ENCODE assay signal across 8 mouse cellular contexts in the genomic region with DNA sequence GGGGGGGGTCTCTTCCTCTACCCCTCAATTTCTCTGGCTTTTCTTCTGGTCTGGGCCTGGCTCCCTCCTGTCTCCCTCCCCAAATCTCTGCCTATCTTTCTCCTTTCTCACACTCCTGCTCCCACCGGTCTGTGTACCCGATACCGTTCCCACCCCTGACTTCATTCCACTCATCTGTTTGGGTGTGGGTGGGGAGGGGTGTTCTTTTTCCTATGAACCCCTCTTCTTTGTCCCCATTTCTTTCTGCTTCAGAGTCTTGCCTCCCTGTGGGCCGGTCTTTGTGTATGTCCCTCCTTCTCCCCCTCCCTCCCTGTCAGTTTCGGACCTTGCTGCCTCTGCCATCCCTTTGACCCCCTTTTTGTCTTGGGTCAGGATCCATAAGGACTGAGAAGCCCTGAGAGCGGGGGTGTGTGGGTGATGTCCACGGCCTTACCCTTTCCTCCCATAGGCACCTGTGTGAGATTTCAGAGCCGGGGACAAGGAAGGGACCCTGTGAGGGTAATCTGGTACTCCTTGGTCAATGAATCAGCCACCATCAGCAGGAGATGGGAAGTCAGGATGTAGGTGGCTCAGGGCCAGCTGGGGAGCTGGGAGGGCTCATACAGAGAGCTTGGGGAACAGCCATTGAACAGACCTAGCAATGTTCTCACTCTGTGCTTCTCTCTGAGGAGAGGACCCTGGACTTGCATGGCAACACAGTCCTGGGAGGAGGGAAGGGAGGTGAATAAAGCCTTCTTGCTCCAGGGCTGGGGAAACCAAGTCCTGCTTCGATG. TPM values are rescaled to one million over a fixed set of nuclear protein-coding genes. Genes with fewer than 3 reads are reported as not detected.
DNase-seq lines count a peak whose midpoint lies in the region; ATAC-seq and TF ChIP-seq lines count a peak whose summit lies in the region.

No protein-coding gene starts in this region.

- no peak for DNase-seq in heart, adult 8-10 months (ENCODE audit: low spot score)
- peak; percentile 22 for DNase-seq in brain, embryonic 14.5 days (ENCODE audit: low read depth)
- no peak for DNase-seq in layer of hippocampus, adult 18-20 months (ENCODE audit: low spot score in 2 of 2)
- DNase-seq in gastrocnemius, adult 18-20 months (ENCODE audit: low spot score): no peak

- H3K27me3 ChIP-seq in heart, embryonic 13.5 days (replicated peaks): no peaks in the 10 kb centered on the region
- H3K27me3 ChIP-seq in heart, embryonic 16.5 days (ENCODE audit: control insufficient read depth, insufficient read depth, low read length): no peaks in the 10 kb centered on the region
- H3K27me3 ChIP-seq in midbrain, embryonic 12.5 days: no peaks in the 10 kb centered on the region

- ATAC-seq in heart, embryonic 13.5 days (ENCODE audit: extremely low read depth, insufficient number of reproducible peaks, low FRiP score, low TSS enrichment): no peak
- no peak for ATAC-seq in heart, embryonic 16.5 days (replicated peaks; ENCODE audit: extremely low read depth, insufficient read depth, low FRiP score)
- peak; percentile 24; the same call in 1 of the 2 replicates for ATAC-seq in midbrain, embryonic 12.5 days (ENCODE audit: low FRiP score, low read depth)
- no peak for ATAC-seq in CD4-positive, CD25-positive, alpha-beta regulatory T cell, adult 4 months

- H3K36me3 ChIP-seq in heart, embryonic 13.5 days: no peaks in the 10 kb centered on the region
- no peaks in the 10 kb centered on the region for H3K36me3 ChIP-seq in heart, embryonic 16.5 days (ENCODE audit: control insufficient read depth, insufficient read depth)
- no peaks in the 10 kb centered on the region for H3K36me3 ChIP-seq in midbrain, embryonic 12.5 days

- peaks cover 25% of the 10 kb centered on the region for H3K4me1 ChIP-seq in heart, embryonic 13.5 days
- peaks cover 25% of the 10 kb centered on the region for H3K4me1 ChIP-seq in heart, embryonic 16.5 days (ENCODE audit: control insufficient read depth, insufficient read depth, low read length)
- peaks cover 21% of the 10 kb centered on the region for H3K4me1 ChIP-seq in midbrain, embryonic 12.5 days

- peak overlapping the region; percentile 73 for H3K27ac ChIP-seq in heart, embryonic 13.5 days (replicated peaks)
- H3K27ac ChIP-seq in heart, embryonic 16.5 days (ENCODE audit: low read length): peak overlapping the region; percentile 4
- H3K27ac ChIP-seq in midbrain, embryonic 12.5 days (replicated peaks): peak overlapping the region; percentile 91

- H3K9me3 ChIP-seq in heart, embryonic 13.5 days: no peaks in the 10 kb centered on the region
- no peaks in the 10 kb centered on the region; the same call in 1 of the 2 replicates for H3K9me3 ChIP-seq in heart, embryonic 16.5 days (replicated peaks; ENCODE audit: control insufficient read depth, low read length)
- H3K9me3 ChIP-seq in midbrain, embryonic 12.5 days: no peaks in the 10 kb centered on the region

- peak overlapping the region; percentile 75 for H3K9ac ChIP-seq in heart, embryonic 13.5 days
- H3K9ac ChIP-seq in heart, embryonic 16.5 days (ENCODE audit: low read length): peak overlapping the region; percentile 40
- H3K9ac ChIP-seq in midbrain, embryonic 12.5 days (replicated peaks): peak overlapping the region; percentile 53

- H3K4me3 ChIP-seq in heart, embryonic 13.5 days: peak overlapping the region; percentile 37
- no peak overlapping the region for H3K4me3 ChIP-seq in heart, embryonic 16.5 days (ENCODE audit: low read length)
- H3K4me3 ChIP-seq in midbrain, embryonic 12.5 days: peak overlapping the region; percentile 9

- WGBS in heart, embryonic 13.5 days: 45% methylated on average over 9 of the region's 9 CpGs
- WGBS in heart, embryonic 16.5 days: 56% methylated on average over 9 of the region's 9 CpGs
- 23% methylated on average over 9 of the region's 9 CpGs for WGBS in midbrain, embryonic 12.5 days

- TF ChIP-seq CTCF in brain, embryonic 14.5 days (IDR thresholded peaks at IDR 0.05; ENCODE audit: borderline replicate concordance, extremely low read depth, insufficient read depth, insufficient read length): no peak

- TF ChIP-seq POLR2A in brain, embryonic 14.5 days (IDR thresholded peaks at IDR 0.05; ENCODE audit: borderline replicate concordance, extremely low read depth, insufficient read depth, insufficient read length, poor library complexity, severe bottlenecking): no peak

- peak overlapping the region; percentile 64 for H3K4me2 ChIP-seq in heart, embryonic 13.5 days
- H3K4me2 ChIP-seq in heart, embryonic 16.5 days (ENCODE audit: low read depth, low read length): peak overlapping the region; percentile 53
- H3K4me2 ChIP-seq in midbrain, embryonic 12.5 days (replicated peaks): peak overlapping the region; percentile 46

RNA-seq across cellular contexts. Expression of gene Cstad, which starts 19.5 kb away (rescaled TPM):
- polyA plus RNA-seq in heart, embryonic 13.5 days (2015; fragmentation: Nextera tagmentation; extraction: Ambion mirVana): 2.1 and 2.4 TPM in 2 replicates
- total RNA-seq in heart, adult 8-10 months (2022): 1 to 10 TPM in 3 of 4 experiments, under 1 TPM in 1; 0.69 to 2.3 (median 1.5) TPM
- polyA plus RNA-seq in brain, embryonic 14.5 days (2012; rRNA removed): 0.57 and 0.72 TPM in 2 replicates
- 1.4 TPM in 2 replicates for polyA plus RNA-seq in heart, embryonic 16.5 days (2015; fragmentation: Nextera tagmentation; extraction: Ambion mirVana)
- 0.68 and 0.77 TPM in 2 replicates for polyA plus RNA-seq in midbrain, embryonic 12.5 days (2016; fragmentation: Nextera tagmentation; extraction: Ambion mirVana)
- 1 to 10 TPM; 4.5 to 5.3 TPM for total RNA-seq in layer of hippocampus, adult 18-20 months (2021)
- 1 to 10 TPM; 1.1 TPM for total RNA-seq in gastrocnemius, adult 18-20 months (2021)
- 1 to 10 TPM; 2.0 to 5.4 TPM for polyA plus RNA-seq in CD4-positive, CD25-positive, alpha-beta regulatory T cell, adult 4 months (2017; shearing (Covaris generic))

Comparison
In these comparisons a context has a peak if more than half of its experiments do, and no peak if none do; other contexts are left out.
1. H3K27ac ChIP-seq: peak in every context shown above with its lines; median percentile 91 in midbrain, embryonic 12.5 days; 73 in heart, embryonic 13.5 days; 4 in heart, embryonic 16.5 days.